In genomic region chr3:58203806-58204205, GRCm38 (mm10) we compare ENCODE assay signal across 17 mouse cellular contexts.
"Had no signal": no experiment of that assay in that cellular context is flagged by ENCODE, and none has a peak within 500 bp of the region (broad histone marks: within the 10 kb centered on the region; RNA-seq: fewer than 3 reads in every experiment).

No protein-coding gene starts in this region.

- ATAC-seq: intestine, embryonic 15.5 days; liver, embryonic 12.5 days; midbrain, embryonic 15.5 days had no signal

- H3K9ac ChIP-seq: intestine, embryonic 15.5 days; limb, embryonic 13.5 days; liver, embryonic 12.5 days; lung, embryonic 14.5 days; midbrain, embryonic 15.5 days; neural tube, embryonic 13.5 days; stomach, embryonic 15.5 days had no signal

- H3K4me2 ChIP-seq: intestine, embryonic 15.5 days; limb, embryonic 13.5 days; liver, embryonic 12.5 days; lung, embryonic 14.5 days; midbrain, embryonic 15.5 days; neural tube, embryonic 13.5 days; stomach, embryonic 15.5 days had no signal

- H3K9me3 ChIP-seq: intestine, embryonic 15.5 days; liver, embryonic 12.5 days; midbrain, embryonic 10.5 days; midbrain, embryonic 15.5 days; neural tube, embryonic 13.5 days; stomach, embryonic 15.5 days had no signal

- H3K36me3 ChIP-seq: intestine, embryonic 15.5 days; limb, embryonic 13.5 days; liver, embryonic 12.5 days; midbrain, embryonic 10.5 days; midbrain, embryonic 15.5 days; neural tube, embryonic 13.5 days; stomach, embryonic 15.5 days had no signal

- H3K4me1 ChIP-seq: intestine, embryonic 15.5 days; liver, embryonic 12.5 days; midbrain, embryonic 15.5 days; neural tube, embryonic 13.5 days; stomach, embryonic 15.5 days had no signal

- H3K4me3 ChIP-seq: intestine, embryonic 15.5 days; limb, embryonic 13.5 days; liver, embryonic 12.5 days; midbrain, embryonic 10.5 days; midbrain, embryonic 15.5 days; neural tube, embryonic 13.5 days; stomach, embryonic 15.5 days had no signal

- DNase-seq: kidney, adult 18-20 months; kidney, postnatal 25 days; layer of hippocampus, adult 9-11 months; layer of hippocampus, postnatal 36 days; lung, embryonic 14.5 days; lung, postnatal 10 days; lung, postnatal 4 days; retina, postnatal 1 day; thymus, adult 2 months; thymus, postnatal 25 days had no signal

- H3K27me3 ChIP-seq: intestine, embryonic 15.5 days; limb, embryonic 13.5 days; liver, embryonic 12.5 days; midbrain, embryonic 15.5 days; neural tube, embryonic 13.5 days; stomach, embryonic 15.5 days had no signal

- H3K27ac ChIP-seq: intestine, embryonic 15.5 days; limb, embryonic 13.5 days; liver, embryonic 12.5 days; midbrain, embryonic 10.5 days; midbrain, embryonic 15.5 days; neural tube, embryonic 13.5 days had no signal
